Mouse (Mus musculus) erythroblast, embryonic 14.5 days (primary cell): ENCODE measurements at regions not wholly inside any gene's neighbourhood (a gene's known extent, or its start where the extent isn't known, plus 50 kb on each side); places are given as distances from the start of the nearest gene placed in this dataset.

Experiments
- GATA1 ChIP-seq: IDR thresholded peaks from 2 replicates; pipeline ENCODE4 v1.6.1; 2012; ENCODE audit warnings: low read length, inconsistent platforms, mixed read lengths
- TAL1 ChIP-seq: IDR thresholded peaks from 3 replicates; pipeline ENCODE4 v1.6.1; 2012; ENCODE audit warnings: low read length, inconsistent platforms, mixed read lengths

GRCm38 (mm10) chr6:94336168-94336567, 52.5 kb upstream of the Magi1 start:
- TF ChIP-seq GATA1 (no peak), TAL1 (no peak)
